Mouse (Mus musculus): ENCODE results near the gene Hs2st1. TPM values are rescaled to one million over a fixed set of nuclear protein-coding genes. Genes with fewer than 3 reads are reported as not detected.
A peak's percentile ranks its signal among the peaks of the same experiment; 100 is the strongest.
"Not testable (repeated sequence)": the region's sequence is repeated elsewhere in the genome, so short reads cannot be mapped to it uniquely, and the experiment has no call there.

Hs2st1 gene
- total RNA-seq (2021): 10 to 100 TPM; 62.0 to 62.4 TPM

- intact Hi-C loops (cut with DNase I): no loop called here
- peak; percentile 99 for DNase-seq (ENCODE audit: extremely low spot score in 1 of 2, low spot score in 2 of 2)
Measured at GRCm38 (mm10) chr3:144570047-144570815, at the start of gene Hs2st1, which contains the start of gene Selenof. TSS of gene Hs2st1 (minus strand) at chr3:144570181. TSS of gene Selenof (plus strand) at chr3:144570304.

- intact Hi-C loops (cut with DNase I): loop anchor here (5.0 kb wide), 1 partner anchor 165 kb away; no protein-coding TSS in a partner anchor
- no peak for DNase-seq (ENCODE audit: extremely low spot score in 1 of 2, low spot score in 2 of 2)
Measured at GRCm38 (mm10) chr3:144617633-144618180, 47.7 kb upstream of the Hs2st1 start.

- DNase-seq (ENCODE audit: extremely low spot score in 1 of 2, low spot score in 2 of 2): peak; percentile 86 to 88
- intact Hi-C loops (cut with DNase I): loop anchor here (5.0 kb wide), 1 partner anchor 165 kb away; no protein-coding TSS in a partner anchor
Measured at GRCm38 (mm10) chr3:144616654-144617425, 46.9 kb upstream of the Hs2st1 start.

- no peak for DNase-seq (ENCODE audit: extremely low spot score in 1 of 2, low spot score in 2 of 2)
- intact Hi-C loops (cut with DNase I): loop anchor here (5.0 kb wide), 1 partner anchor 163 kb away; no protein-coding TSS in a partner anchor
Measured at GRCm38 (mm10) chr3:144615459-144615858, 45.5 kb upstream of the Hs2st1 start.

- intact Hi-C loops (cut with DNase I): loop anchor here (5.0 kb wide), 1 partner anchor 162 kb away; no protein-coding TSS in a partner anchor
Measured at GRCm38 (mm10) chr3:144614698-144615097, 44.7 kb upstream of the Hs2st1 start.

GRCm38 (mm10) chr3:144614277-144614676 is 44.3 kb upstream of the Hs2st1 start:
- DNase-seq (ENCODE audit: extremely low spot score in 1 of 2, low spot score in 2 of 2): no peak
- intact Hi-C loops (cut with DNase I): no loop called here

More at GRCm38 (mm10) chr3:144614698-144615097, 44.7 kb upstream of the Hs2st1 start:
- DNase-seq (ENCODE audit: extremely low spot score in 1 of 2, low spot score in 2 of 2): no peak

GRCm38 (mm10) chr3:144612382-144612781 is 42.4 kb upstream of the Hs2st1 start:
- intact Hi-C loops (cut with DNase I): no loop called here
- DNase-seq (ENCODE audit: extremely low spot score in 1 of 2, low spot score in 2 of 2): no peak

GRCm38 (mm10) chr3:144611626-144612271 is 41.8 kb upstream of the Hs2st1 start:
- intact Hi-C loops (cut with DNase I): no loop called here
- DNase-seq (ENCODE audit: extremely low spot score in 1 of 2, low spot score in 2 of 2): no peak

GRCm38 (mm10) chr3:144610759-144611158 is 40.8 kb upstream of the Hs2st1 start:
- DNase-seq (ENCODE audit: extremely low spot score in 1 of 2, low spot score in 2 of 2): no peak
- intact Hi-C loops (cut with DNase I): no loop called here

- intact Hi-C loops (cut with DNase I): no loop called here
- no peak for DNase-seq (ENCODE audit: extremely low spot score in 1 of 2, low spot score in 2 of 2)
Measured at GRCm38 (mm10) chr3:144608090-144608489, 38.1 kb upstream of the Hs2st1 start.

- no peak for DNase-seq (ENCODE audit: extremely low spot score in 1 of 2, low spot score in 2 of 2)
- intact Hi-C loops (cut with DNase I): no loop called here
Measured at GRCm38 (mm10) chr3:144606449-144606848, 36.5 kb upstream of the Hs2st1 start.

GRCm38 (mm10) chr3:144605811-144606210 is 35.8 kb upstream of the Hs2st1 start:
- DNase-seq (ENCODE audit: extremely low spot score in 1 of 2, low spot score in 2 of 2); intact Hi-C loops (cut with DNase I): not testable (repeated sequence)

GRCm38 (mm10) chr3:144604205-144604604 is 34.2 kb upstream of the Hs2st1 start:
- intact Hi-C loops (cut with DNase I): no loop called here
- DNase-seq (ENCODE audit: extremely low spot score in 1 of 2, low spot score in 2 of 2): no peak

- DNase-seq (ENCODE audit: extremely low spot score in 1 of 2, low spot score in 2 of 2): no peak
Measured at GRCm38 (mm10) chr3:144603558-144603957, 33.6 kb upstream of the Hs2st1 start.

GRCm38 (mm10) chr3:144602819-144603218 is 32.8 kb upstream of the Hs2st1 start:
- intact Hi-C loops (cut with DNase I): no loop called here
- DNase-seq (ENCODE audit: extremely low spot score in 1 of 2, low spot score in 2 of 2): no peak

More at GRCm38 (mm10) chr3:144603558-144603957, 33.6 kb upstream of the Hs2st1 start:
- intact Hi-C loops (cut with DNase I): no loop called here

- no peak for DNase-seq (ENCODE audit: extremely low spot score in 1 of 2, low spot score in 2 of 2)
- intact Hi-C loops (cut with DNase I): no loop called here
Measured at GRCm38 (mm10) chr3:144602413-144602812, 32.4 kb upstream of the Hs2st1 start.

- no peak for DNase-seq (ENCODE audit: extremely low spot score in 1 of 2, low spot score in 2 of 2)
- intact Hi-C loops (cut with DNase I): no loop called here
Measured at GRCm38 (mm10) chr3:144597790-144598467, 27.9 kb upstream of the Hs2st1 start.

- no peak for DNase-seq (ENCODE audit: extremely low spot score in 1 of 2, low spot score in 2 of 2)
- intact Hi-C loops (cut with DNase I): no loop called here
Measured at GRCm38 (mm10) chr3:144597121-144597520, 27.1 kb upstream of the Hs2st1 start.
